Mouse (Mus musculus) olfactory bulb, adult 2 months (tissue): ENCODE measurements at regions not wholly inside any gene's neighbourhood (a gene's known extent, or its start where the extent isn't known, plus 50 kb on each side); places are given as distances from the start of the nearest gene placed in this dataset.

Experiments used
- H3K27ac ChIP-seq: fragments of 200-500 bp; 2 replicates; pipeline ENCODE4 v1.5.1; 2012; ENCODE audit warnings: low read depth, low read length; ENCODE audit not compliant: insufficient read depth
- H3K4me1 ChIP-seq: fragments of 200-500 bp; 2 replicates; pipeline ENCODE4 v1.6.1; 2012; ENCODE audit warnings: low read length; ENCODE audit not compliant: control insufficient read depth, insufficient read depth
- H3K4me3 ChIP-seq: fragments of 200-500 bp; 2 replicates; pipeline ENCODE4 v1.5.1; 2012; ENCODE audit warnings: mild to moderate bottlenecking, low read depth, low read length, moderate library complexity; ENCODE audit not compliant: insufficient read depth
- CTCF ChIP-seq: fragments of 200-500 bp; IDR thresholded peaks from 2 replicates; pipeline ENCODE4 v1.5.1; 2012; ENCODE audit warnings: low read depth, mild to moderate bottlenecking, low read length, moderate library complexity; ENCODE audit not compliant: insufficient read depth
- POLR2A ChIP-seq: fragments of 200-500 bp; IDR thresholded peaks from 2 replicates; pipeline ENCODE4 v1.6.1; 2012; ENCODE audit warnings: mild to moderate bottlenecking, low read depth, low read length, moderate library complexity; ENCODE audit not compliant: insufficient read depth
- WGBS: fragments of 180-500 bp; shearing (Covaris S2); methylation state at CpG from one replicate; pipeline ENCODE4 v1.1.7; 2018; 5-methylcytosine and 5-hydroxymethylcytosine counted together

GRCm38 (mm10) chr1:73787224-73787623, 337.0 kb downstream of the Tns1 start:
- Histone ChIP-seq H3K4me3 (no peak overlapping the region), H3K27ac (no peak overlapping the region), H3K4me1 (no peaks in the 10 kb centered on the region)
- TF ChIP-seq CTCF (no peak), POLR2A (no peak)
- WGBS, result 81% methylated on average over 7 of the region's 7 CpGs

GRCm38 (mm10) chr1:73783303-73783702, 340.9 kb downstream of the Tns1 start:
- H3K4me1 ChIP-seq, result no peaks in the 10 kb centered on the region
- TF ChIP-seq POLR2A (no peak), CTCF (no peak)
- H3K4me3 ChIP-seq, result no peak overlapping the region
- H3K27ac ChIP-seq, result no peak overlapping the region
- WGBS, result 88% methylated on average over 2 of the region's 2 CpGs

- Histone ChIP-seq H3K27ac (no peak overlapping the region), H3K4me1 (no peaks in the 10 kb centered on the region), H3K4me3 (no peak overlapping the region)
- TF ChIP-seq POLR2A (no peak), CTCF (no peak)
- 84% methylated on average over 2 of the region's 2 CpGs for WGBS
These were observed 341.4 kb downstream of the Tns1 start for GRCm38 (mm10) chr1:73782871-73783270.

- H3K4me1 ChIP-seq, result peaks cover 3% of the 10 kb centered on the region
- no peak for TF ChIP-seq CTCF
- TF ChIP-seq POLR2A, result no peak
- WGBS, result 79% methylated on average over 5 of the region's 5 CpGs
- no peak overlapping the region for H3K27ac ChIP-seq
- no peak overlapping the region for H3K4me3 ChIP-seq
These were observed 352.5 kb downstream of the Tns1 start for GRCm38 (mm10) chr1:73771773-73772172.

- no peak overlapping the region for H3K4me3 ChIP-seq
- 59% methylated on average over 5 of the region's 5 CpGs for WGBS
- no peak for TF ChIP-seq POLR2A
- no peak for TF ChIP-seq CTCF
- peaks cover 3% of the 10 kb centered on the region for H3K4me1 ChIP-seq
- H3K27ac ChIP-seq, result no peak overlapping the region
These were observed 353.6 kb downstream of the Tns1 start for GRCm38 (mm10) chr1:73770631-73771030.

- Histone ChIP-seq H3K4me3 (no peak overlapping the region), H3K27ac (no peak overlapping the region), H3K4me1 (no peaks in the 10 kb centered on the region)
- no peak for TF ChIP-seq CTCF
- no peak for TF ChIP-seq POLR2A
- WGBS, result 67% methylated on average over 5 of the region's 5 CpGs
These were observed 359.5 kb downstream of the Tns1 start for GRCm38 (mm10) chr1:73764611-73765333.

GRCm38 (mm10) chr1:73758110-73759061, 365.9 kb downstream of the Tns1 start:
- no peak overlapping the region for H3K4me3 ChIP-seq
- H3K4me1 ChIP-seq, result peaks cover 5% of the 10 kb centered on the region
- 46% methylated on average over 11 of the region's 11 CpGs for WGBS
- TF ChIP-seq POLR2A, result no peak
- TF ChIP-seq CTCF, result no peak
- no peak overlapping the region for H3K27ac ChIP-seq

- 70% methylated on average over 5 of the region's 5 CpGs for WGBS
- H3K4me3 ChIP-seq, result no peak overlapping the region
- no peak overlapping the region for H3K27ac ChIP-seq
- TF ChIP-seq CTCF, result no peak
- no peak for TF ChIP-seq POLR2A
- peaks cover 5% of the 10 kb centered on the region for H3K4me1 ChIP-seq
These were observed 368.5 kb downstream of the Tns1 start for GRCm38 (mm10) chr1:73755791-73756190.

GRCm38 (mm10) chr1:73754928-73755327, 369.3 kb downstream of the Tns1 start:
- no peak overlapping the region for H3K4me3 ChIP-seq
- no peak for TF ChIP-seq CTCF
- no peak for TF ChIP-seq POLR2A
- no peak overlapping the region for H3K27ac ChIP-seq
- peaks cover 5% of the 10 kb centered on the region for H3K4me1 ChIP-seq
- WGBS, result 65% methylated on average over 2 of the region's 2 CpGs
